Mouse (Mus musculus) heart, postnatal 36 days (tissue): ENCODE measurements around the gene Slc37a1. TPM values are rescaled to one million over a fixed set of nuclear protein-coding genes. Genes with fewer than 3 reads are reported as not detected.
"Not testable (repeated sequence)": the region's sequence is repeated elsewhere in the genome, so short reads cannot be mapped to it uniquely, and the experiment has no call there.

ENCODE experiments used
- DNase-seq, 2 experiments: peaks; one replicate each; pipeline ENCODE4 v3.0.0; 2021 to 2022
- intact Hi-C: fragments of 180-260 bp; cut with DNase I; formaldehyde crosslinking; loops from one replicate; pipeline ENCODE4 v1.15.1; 2025
- total RNA-seq, 2 experiments: library from RNA; stranded (reverse); gene quantifications; 2 replicates each; pipeline ENCODE4 v1.2.3; 2021

The Slc37a1 gene
- total RNA-seq, 2 experiments from 2014 or later = 11.1 to 12.5 TPM

GRCm38 (mm10) chr17:31339769-31340168, 53.2 kb downstream of the Slc37a1 start:
- intact Hi-C loops = no loop called here
- DNase-seq = no peak

GRCm38 (mm10) chr17:31342191-31342590, 55.6 kb downstream of the Slc37a1 start:
- DNase-seq = no peak
- intact Hi-C loops = no loop called here

DNA sequence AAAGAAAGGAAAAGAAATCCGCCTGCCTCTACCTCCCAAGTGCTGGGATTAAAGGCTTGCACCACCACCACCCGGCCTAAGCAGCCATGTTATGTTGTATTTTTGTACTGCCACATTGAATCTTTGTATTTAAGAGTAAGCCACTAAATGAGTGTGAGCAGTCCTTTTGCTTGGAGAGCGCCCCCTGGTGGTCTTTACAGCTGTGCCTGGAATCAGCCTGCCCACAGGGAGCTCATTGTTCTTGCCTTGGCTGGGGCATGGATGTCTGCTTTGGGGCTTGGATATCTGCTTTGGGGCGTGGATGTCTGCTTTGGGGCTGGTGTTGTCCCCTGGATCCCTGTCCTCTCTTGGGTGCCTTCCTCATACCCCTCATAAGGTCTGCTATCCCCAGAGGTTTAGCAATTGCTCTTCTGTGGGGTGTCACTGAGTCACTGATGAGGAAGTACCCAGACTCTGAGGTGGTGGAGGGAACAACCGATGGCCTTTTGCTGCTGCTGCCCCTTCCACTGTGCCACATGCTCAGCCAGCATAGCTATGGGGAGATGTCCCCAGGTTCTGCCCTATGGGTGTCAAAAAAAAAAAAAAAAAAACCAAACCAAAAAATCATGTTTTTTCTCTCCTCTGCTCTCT, 57.7 kb downstream of the Slc37a1 start:
- intact Hi-C loops = loop anchor here (1.0 kb wide), 1 partner anchor 90 kb away; no protein-coding TSS in a partner anchor
- DNase-seq = peak; percentile 70 to 83

DNA sequence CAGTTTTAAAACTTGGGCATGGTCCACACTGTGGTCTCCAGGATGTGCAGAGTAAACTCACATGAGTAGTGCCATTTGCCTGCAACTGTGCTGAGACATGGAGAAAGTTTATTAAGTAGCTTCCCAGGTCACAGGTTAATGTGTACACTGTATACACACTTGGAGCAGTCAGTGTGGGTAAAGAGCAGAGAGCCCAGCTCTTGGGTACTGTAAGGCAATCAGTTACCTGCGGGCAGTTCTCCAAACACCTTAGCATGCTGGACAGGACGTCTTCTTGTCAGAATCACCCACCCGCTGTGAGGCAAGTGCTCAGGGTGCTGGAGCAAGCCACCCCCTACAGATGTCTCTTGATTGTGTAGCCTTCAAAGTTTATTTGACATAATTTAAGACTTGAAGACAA, 58.2 kb downstream of the Slc37a1 start:
- intact Hi-C loops = loop anchor here (1.0 kb wide), 1 partner anchor 91 kb away; no protein-coding TSS in a partner anchor
- no peak for DNase-seq

GRCm38 (mm10) chr17:31348129-31348528, 61.5 kb downstream of the Slc37a1 start:
- no peak for DNase-seq
- intact Hi-C loops = no loop called here

DNA sequence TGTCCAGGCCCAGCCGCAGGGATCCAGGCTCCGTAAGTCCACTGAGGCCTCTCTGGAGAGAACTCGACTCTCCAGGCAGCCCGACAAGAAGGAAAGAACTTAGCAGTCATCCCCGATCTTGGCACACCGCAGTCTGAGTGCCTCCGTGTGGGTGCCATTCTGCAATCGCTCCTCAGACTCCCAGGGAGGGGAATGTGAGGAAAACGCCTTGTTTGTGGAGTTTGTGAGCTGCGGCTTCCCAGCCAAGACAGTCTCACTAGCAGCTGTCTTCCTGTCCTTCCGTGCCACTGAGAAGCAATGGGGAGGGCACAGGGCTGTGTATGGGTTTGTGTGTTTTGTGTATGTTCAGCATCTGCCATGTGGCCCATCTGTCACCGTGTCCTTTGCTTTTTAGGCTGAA, 62.8 kb downstream of the Slc37a1 start:
- intact Hi-C loops = no loop called here
- no peak for DNase-seq

DNA sequence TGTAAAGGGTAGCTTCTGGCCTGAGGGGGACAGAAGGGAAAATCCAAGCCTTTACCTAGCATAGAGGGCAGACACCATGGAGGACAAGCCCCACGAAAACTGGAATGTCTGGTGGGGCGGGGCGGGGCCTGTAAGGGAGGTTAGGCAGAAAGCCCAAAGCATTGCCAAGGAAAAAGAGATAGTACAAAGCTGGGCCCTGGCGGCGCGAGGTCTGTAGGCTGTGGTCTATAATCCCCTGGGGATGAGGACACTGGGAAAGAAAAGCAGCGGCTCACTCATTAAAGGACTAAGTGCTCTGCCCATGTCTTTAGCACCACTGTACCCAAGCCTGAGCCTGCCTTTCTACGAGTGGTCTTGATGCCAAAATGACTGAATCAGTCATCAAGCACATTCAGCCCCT, 65.4 kb downstream of the Slc37a1 start:
- no peak for DNase-seq
- intact Hi-C loops = no loop called here

DNA sequence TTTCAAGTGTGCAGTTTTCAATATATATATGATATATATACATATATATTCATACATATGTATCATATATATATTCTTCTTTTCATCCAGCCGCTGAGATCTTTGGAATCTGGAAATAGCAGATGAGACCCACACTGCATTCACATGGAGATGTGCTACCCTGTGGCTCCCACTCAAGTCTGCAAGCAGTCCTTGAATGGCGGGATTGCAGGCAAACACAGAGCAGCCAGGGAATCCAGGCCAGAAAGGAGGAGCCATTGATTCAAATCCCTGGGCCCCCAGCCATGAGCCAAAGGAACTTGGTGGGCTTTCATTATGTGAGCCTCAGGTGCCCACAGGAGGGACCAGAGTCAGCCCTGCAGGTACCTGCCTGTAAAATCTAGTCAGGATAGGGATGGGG, 66.7 kb downstream of the Slc37a1 start:
- no peak for DNase-seq
- intact Hi-C loops = no loop called here

GRCm38 (mm10) chr17:31354684-31355083, 68.1 kb downstream of the Slc37a1 start:
- intact Hi-C loops, DNase-seq: not testable (repeated sequence)

- intact Hi-C loops = no loop called here
- DNase-seq = no peak
Measured at GRCm38 (mm10) chr17:31355792-31356502, 69.4 kb downstream of the Slc37a1 start.

GRCm38 (mm10) chr17:31360582-31360981, 74.0 kb downstream of the Slc37a1 start:
- intact Hi-C loops = no loop called here
- no peak for DNase-seq

DNA sequence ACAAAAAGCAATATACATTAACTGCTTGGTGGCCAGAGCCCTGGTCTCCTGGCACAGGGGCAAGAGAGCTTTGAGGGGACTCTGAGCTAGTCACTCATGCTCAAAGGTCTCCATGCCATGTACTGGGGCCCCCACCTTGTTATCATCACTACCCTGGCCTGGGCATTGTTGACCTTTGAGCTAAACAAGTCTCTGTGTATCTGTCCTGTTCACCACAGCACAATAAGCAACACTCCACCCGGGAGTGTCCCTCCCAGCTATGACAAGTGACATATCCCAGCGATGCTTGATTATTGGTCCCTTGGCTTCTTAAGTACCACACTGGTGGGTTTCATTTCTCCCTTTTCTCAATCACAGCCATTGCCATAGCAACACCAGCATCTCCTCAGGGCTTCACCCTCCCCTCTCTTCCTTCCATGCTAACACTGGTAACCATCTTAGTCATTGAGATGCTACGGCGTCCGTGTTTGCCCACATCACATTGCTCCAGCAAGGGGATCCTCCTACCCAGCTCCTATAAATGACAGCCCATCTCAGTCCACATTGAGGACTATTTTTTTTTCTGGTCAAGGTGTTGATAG, 79.1 kb downstream of the Slc37a1 start:
- intact Hi-C loops = no loop called here
- no peak for DNase-seq

GRCm38 (mm10) chr17:31370221-31370620, 83.6 kb downstream of the Slc37a1 start:
- DNase-seq = no peak
- intact Hi-C loops = no loop called here

GRCm38 (mm10) chr17:31370931-31371330, 84.3 kb downstream of the Slc37a1 start:
- intact Hi-C loops = no loop called here

DNA sequence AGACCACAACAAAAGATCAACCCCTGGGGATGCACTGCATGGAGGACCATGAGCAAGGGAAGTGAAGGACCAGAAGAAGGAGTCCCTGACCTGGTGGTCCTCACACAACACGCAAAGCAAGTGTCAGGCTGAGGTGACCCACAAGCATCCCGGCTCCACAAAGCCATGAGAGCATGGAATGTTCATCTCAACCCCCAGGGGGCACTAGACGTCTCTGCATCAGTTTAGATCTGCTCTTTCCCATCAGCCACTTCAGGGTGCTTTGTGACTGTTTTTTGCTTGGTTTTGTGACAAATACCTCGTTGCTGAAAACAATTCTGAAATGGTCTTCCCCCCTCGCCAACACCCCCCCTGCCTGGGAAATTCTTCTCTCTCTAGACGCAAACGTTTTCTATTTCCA, 91.4 kb downstream of the Slc37a1 start:
- intact Hi-C loops = loop anchor here (1.0 to 5.0 kb wide), 3 partner anchors 69 to 284 kb away; no protein-coding TSS in a partner anchor
- peak; percentile 66 to 67 for DNase-seq

More at GRCm38 (mm10) chr17:31370931-31371330, 84.3 kb downstream of the Slc37a1 start:
- no peak for DNase-seq

- intact Hi-C loops = loop anchor here (1.0 to 5.0 kb wide), 3 partner anchors 68 to 284 kb away; no protein-coding TSS in a partner anchor
- peak in 1 of 2 experiments; percentile 20 for DNase-seq
Measured at GRCm38 (mm10) chr17:31378361-31378761, 91.8 kb downstream of the Slc37a1 start.

- intact Hi-C loops = loop anchor here (2.0 to 5.0 kb wide), 2 partner anchors 68 to 283 kb away; no protein-coding TSS in a partner anchor
- no peak for DNase-seq
Measured at GRCm38 (mm10) chr17:31379086-31379485, 92.5 kb downstream of the Slc37a1 start.

DNA sequence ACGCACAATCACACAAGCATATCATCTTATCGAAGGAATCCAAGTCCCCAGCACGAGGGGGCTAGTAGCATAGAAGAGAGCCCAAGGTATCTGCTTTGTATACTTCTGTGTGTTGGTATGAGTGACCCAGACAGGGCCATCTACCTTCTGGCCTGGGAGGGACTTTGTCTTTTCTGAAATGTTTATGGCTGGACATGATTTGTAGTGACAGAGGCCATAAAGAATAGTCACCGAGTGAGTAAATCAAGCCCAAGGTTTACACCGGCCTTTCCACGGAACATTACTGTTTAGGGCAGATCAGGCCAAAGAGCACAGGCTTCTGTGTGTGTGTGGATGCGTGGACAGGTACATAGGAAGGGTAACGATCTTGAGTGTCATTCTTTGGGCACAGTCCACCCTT, 93.3 kb downstream of the Slc37a1 start:
- DNase-seq = no peak
- intact Hi-C loops = loop anchor here (2.0 to 5.0 kb wide), 2 partner anchors 67 to 282 kb away; no protein-coding TSS in a partner anchor

DNA sequence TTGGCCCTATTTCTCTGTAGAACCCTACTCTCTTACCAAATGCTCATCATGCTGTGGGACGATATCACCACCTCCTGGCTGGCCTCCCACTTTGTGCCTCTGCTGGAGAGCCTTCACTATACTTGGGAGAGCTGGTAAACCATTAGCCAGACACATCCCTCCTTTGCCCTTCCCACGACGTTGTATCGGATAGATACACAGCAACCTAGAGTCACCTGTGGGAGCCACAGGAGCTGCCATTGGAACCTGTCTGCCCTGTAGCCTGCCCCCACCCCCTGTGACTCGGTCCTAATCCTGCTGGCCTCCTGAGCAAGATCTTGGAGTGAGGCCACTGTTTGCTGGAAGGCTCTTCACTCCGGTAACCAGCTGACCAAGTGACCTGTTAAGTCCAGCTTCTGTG, 96.7 kb downstream of the Slc37a1 start:
- intact Hi-C loops = no loop called here
- DNase-seq = no peak

GRCm38 (mm10) chr17:31384968-31385627, 98.5 kb downstream of the Slc37a1 start:
- intact Hi-C loops = loop anchor here (2.0 to 5.0 kb wide), 2 partner anchors 47 to 60 kb away; no protein-coding TSS in a partner anchor
- peak; percentile 59 to 61 for DNase-seq
